Mouse (Mus musculus): ENCODE results near the gene Dnal4. TPM values are rescaled to one million over a fixed set of nuclear protein-coding genes. Genes with fewer than 3 reads are reported as not detected.

Dnal4 gene
- polyA plus RNA-seq, 1 experiment = 0.69 TPM

DNA sequence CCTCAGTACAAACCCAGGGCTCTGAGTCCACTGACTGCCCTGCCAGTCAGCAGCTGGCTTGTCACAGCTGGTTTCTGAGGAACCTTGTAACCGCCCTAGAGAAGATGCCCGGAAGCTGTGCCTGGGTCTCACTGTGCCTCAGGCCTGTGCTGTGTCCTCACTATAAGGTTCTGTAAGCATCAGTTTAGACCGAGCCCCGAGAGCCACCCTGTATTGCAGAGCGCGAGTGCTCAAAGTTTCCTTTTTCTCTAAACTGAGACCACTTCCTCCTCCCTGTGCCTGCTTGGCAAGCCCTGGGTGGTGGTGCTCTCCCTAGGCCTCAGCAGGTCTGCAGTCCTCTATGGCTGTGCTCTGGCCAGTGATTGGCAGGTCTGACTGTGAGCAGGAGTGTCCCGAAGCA is 28.5 kb downstream of the Dnal4 start:
- peaks cover 3% of the 10 kb centered on the region for H3K4me1 ChIP-seq (ENCODE audit: control insufficient read depth)
- no peak overlapping the region for H3K4me3 ChIP-seq (replicated peaks)
- no peaks in the 10 kb centered on the region for H3K9me3 ChIP-seq (ENCODE audit: control insufficient read depth, low read length)
- TF ChIP-seq GATA1 (IDR thresholded peaks at IDR 0.05; ENCODE audit: low read length) (no peak), TAL1 (IDR thresholded peaks at IDR 0.05; ENCODE audit: low read length) (no peak)
- H3K27me3 ChIP-seq (ENCODE audit: control insufficient read depth) = peaks cover 8% of the 10 kb centered on the region
- no peaks in the 10 kb centered on the region for H3K36me3 ChIP-seq (ENCODE audit: control insufficient read depth)

DNA sequence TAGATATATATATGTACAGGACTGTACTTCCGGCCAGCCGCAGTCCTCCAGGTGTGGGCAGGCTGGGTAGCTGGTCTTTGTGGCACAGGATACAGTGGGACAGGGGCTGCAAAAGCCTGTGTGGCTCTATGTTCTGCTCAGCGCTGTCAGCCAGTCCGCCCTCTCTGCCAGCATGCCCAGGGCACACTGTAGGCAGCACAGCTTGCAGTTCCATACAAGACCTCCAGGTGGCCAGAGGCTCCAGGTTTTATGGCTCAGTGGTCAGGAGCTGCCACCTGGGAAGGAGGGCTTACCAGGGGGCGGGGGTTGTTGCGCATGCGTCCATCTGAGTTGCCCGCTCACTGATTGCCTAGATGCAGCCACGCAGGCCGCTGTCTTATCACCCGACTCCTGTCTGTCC is 29.7 kb downstream of the Dnal4 start:
- Histone ChIP-seq H3K27me3 (ENCODE audit: control insufficient read depth) (peaks cover 8% of the 10 kb centered on the region), H3K4me1 (ENCODE audit: control insufficient read depth) (peaks cover 6% of the 10 kb centered on the region), H3K4me3 (replicated peaks) (no peak overlapping the region), H3K9me3 (ENCODE audit: control insufficient read depth, low read length) (no peaks in the 10 kb centered on the region), H3K36me3 (ENCODE audit: control insufficient read depth) (no peaks in the 10 kb centered on the region)
- TF ChIP-seq GATA1 (IDR thresholded peaks at IDR 0.05; ENCODE audit: low read length) (no peak), TAL1 (IDR thresholded peaks at IDR 0.05; ENCODE audit: low read length) (no peak)

DNA sequence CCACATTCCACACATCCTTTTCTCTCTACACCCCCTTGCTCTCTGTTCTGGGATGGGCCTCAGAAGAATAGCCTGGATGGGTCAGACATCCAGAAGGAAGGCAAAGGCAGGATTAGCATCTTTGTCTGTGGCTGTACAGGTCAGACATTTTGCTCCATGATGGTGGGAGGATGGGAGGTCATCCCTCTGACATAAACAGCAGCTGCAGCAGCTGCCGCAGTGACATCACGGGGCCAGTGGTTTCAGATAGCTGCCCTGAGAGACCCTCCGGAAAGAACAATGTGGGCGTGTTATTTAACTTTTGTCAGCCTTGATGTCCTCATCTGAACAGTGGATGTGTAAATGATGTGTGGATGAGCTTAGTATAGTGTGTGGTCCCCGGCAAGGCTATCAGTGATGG is 31.8 kb downstream of the Dnal4 start:
- TF ChIP-seq GATA1 (IDR thresholded peaks at IDR 0.05; ENCODE audit: low read length) (no peak), TAL1 (IDR thresholded peaks at IDR 0.05; ENCODE audit: low read length) (no peak)
- Histone ChIP-seq H3K36me3 (ENCODE audit: control insufficient read depth) (no peaks in the 10 kb centered on the region), H3K4me1 (ENCODE audit: control insufficient read depth) (peaks cover 24% of the 10 kb centered on the region), H3K9me3 (ENCODE audit: control insufficient read depth, low read length) (no peaks in the 10 kb centered on the region), H3K4me3 (replicated peaks) (no peak overlapping the region), H3K27me3 (ENCODE audit: control insufficient read depth) (peaks cover 14% of the 10 kb centered on the region)

DNA sequence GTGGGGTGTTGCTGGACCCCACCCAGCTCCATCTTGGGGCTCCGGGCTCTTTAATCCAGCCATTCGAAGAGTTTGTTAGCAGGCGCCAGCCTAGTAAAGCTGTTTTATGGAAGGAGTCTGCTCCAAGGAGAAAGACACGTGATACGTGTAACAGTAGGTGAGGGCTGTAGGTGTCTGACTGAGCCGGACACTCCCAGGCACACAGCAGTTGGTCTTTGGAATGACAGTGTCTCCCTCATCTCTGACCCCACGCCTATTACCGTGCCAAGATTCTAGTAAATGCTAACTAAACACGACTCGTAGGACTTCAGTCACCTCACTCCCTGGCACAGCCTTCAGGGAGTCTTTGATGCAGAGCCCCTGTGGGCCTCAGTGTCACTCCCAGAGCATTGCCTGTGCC is 32.3 kb downstream of the Dnal4 start:
- TF ChIP-seq GATA1 (IDR thresholded peaks at IDR 0.05; ENCODE audit: low read length) = no peak
- no peak for TF ChIP-seq TAL1 (IDR thresholded peaks at IDR 0.05; ENCODE audit: low read length)

DNA sequence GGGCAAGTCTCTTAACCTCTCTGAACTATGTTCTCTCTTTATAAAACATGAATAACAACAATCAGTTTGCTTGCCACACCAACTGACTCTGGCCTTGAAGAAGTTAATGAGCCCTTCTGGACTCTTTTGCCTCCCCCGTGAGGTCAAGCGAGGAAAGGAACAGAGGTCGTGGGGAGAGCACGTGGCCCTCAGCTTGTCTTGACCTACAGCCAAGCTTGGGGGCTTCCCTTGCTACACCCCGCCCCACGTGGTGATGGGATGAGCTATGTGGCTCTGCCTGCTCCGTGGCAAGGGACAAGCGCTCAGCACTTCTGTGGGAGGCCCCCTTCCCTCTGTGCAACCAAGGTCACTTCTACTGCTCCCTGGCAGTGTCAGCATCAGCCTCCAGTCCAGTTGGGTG is 32.9 kb downstream of the Dnal4 start:
- Histone ChIP-seq H3K36me3 (ENCODE audit: control insufficient read depth) (peaks cover under 1% of the 10 kb centered on the region; the same call in 1 of the 2 replicates), H3K4me3 (replicated peaks) (no peak overlapping the region), H3K4me1 (ENCODE audit: control insufficient read depth) (peaks cover 32% of the 10 kb centered on the region), H3K9me3 (ENCODE audit: control insufficient read depth, low read length) (no peaks in the 10 kb centered on the region), H3K27me3 (ENCODE audit: control insufficient read depth) (peaks cover 19% of the 10 kb centered on the region)
- TF ChIP-seq GATA1 (IDR thresholded peaks at IDR 0.05; ENCODE audit: low read length) = no peak
- no peak for TF ChIP-seq TAL1 (IDR thresholded peaks at IDR 0.05; ENCODE audit: low read length)

More for the DNA sequence above, 32.3 kb downstream of the Dnal4 start:
- H3K4me1 ChIP-seq (ENCODE audit: control insufficient read depth) = peaks cover 29% of the 10 kb centered on the region
- H3K27me3 ChIP-seq (ENCODE audit: control insufficient read depth) = peaks cover 19% of the 10 kb centered on the region
- no peak overlapping the region for H3K4me3 ChIP-seq (replicated peaks)
- H3K9me3 ChIP-seq (ENCODE audit: control insufficient read depth, low read length) = no peaks in the 10 kb centered on the region
- H3K36me3 ChIP-seq (ENCODE audit: control insufficient read depth) = no peaks in the 10 kb centered on the region

DNA sequence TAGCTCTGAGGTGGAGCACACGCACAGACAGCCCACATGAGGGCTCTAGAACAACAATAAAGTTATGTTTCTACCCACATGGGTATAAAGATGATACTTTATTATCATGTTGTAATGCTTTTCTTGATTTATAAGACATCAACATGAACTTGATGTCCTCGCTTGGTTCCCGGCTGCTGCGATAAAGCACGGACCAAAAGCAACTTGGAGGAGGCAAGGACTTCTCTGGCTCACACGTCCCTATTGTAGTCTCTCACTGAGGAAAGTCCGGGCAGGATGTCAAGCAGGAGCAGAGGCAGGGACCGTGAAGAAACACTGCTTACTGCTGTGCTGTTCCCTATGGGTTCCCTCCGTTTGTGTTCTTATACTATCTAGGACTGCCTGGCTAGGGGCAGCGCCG is 33.6 kb downstream of the Dnal4 start:
- H3K4me1 ChIP-seq (ENCODE audit: control insufficient read depth) = peaks cover 34% of the 10 kb centered on the region

DNA sequence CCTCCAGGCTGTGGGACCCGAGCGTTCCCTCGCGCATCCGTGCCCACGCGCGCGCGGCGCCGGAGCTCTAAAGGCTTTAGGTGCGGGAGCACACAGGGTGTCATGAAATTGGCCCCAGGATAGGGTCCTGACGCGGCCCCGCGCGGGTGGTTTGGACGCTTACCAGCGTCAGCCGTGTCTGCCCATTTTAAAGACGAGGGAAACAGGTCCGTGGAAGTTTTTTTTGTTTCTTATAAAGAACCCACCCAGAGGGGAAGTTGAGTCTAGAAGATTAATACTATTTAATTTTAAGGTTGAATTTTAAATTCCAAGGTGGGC is 35.0 kb downstream of the Dnal4 start:
- no peak for TF ChIP-seq GATA1 (IDR thresholded peaks at IDR 0.05; ENCODE audit: low read length)
- TF ChIP-seq TAL1 (IDR thresholded peaks at IDR 0.05; ENCODE audit: low read length) = no peak
- H3K4me1 ChIP-seq (ENCODE audit: control insufficient read depth) = peaks cover 34% of the 10 kb centered on the region
- peaks cover 19% of the 10 kb centered on the region for H3K27me3 ChIP-seq (ENCODE audit: control insufficient read depth)
- H3K36me3 ChIP-seq (ENCODE audit: control insufficient read depth) = peaks cover 21% of the 10 kb centered on the region
- H3K9me3 ChIP-seq (ENCODE audit: control insufficient read depth, low read length) = no peaks in the 10 kb centered on the region
- H3K4me3 ChIP-seq (replicated peaks) = peak overlapping the region; percentile 88

More for the DNA sequence above, 33.6 kb downstream of the Dnal4 start:
- no peak for TF ChIP-seq GATA1 (IDR thresholded peaks at IDR 0.05; ENCODE audit: low read length)
- no peak for TF ChIP-seq TAL1 (IDR thresholded peaks at IDR 0.05; ENCODE audit: low read length)
- Histone ChIP-seq H3K27me3 (ENCODE audit: control insufficient read depth) (peaks cover 19% of the 10 kb centered on the region), H3K9me3 (ENCODE audit: control insufficient read depth, low read length) (no peaks in the 10 kb centered on the region), H3K4me3 (replicated peaks) (no peak overlapping the region), H3K36me3 (ENCODE audit: control insufficient read depth) (peaks cover 8% of the 10 kb centered on the region)

DNA sequence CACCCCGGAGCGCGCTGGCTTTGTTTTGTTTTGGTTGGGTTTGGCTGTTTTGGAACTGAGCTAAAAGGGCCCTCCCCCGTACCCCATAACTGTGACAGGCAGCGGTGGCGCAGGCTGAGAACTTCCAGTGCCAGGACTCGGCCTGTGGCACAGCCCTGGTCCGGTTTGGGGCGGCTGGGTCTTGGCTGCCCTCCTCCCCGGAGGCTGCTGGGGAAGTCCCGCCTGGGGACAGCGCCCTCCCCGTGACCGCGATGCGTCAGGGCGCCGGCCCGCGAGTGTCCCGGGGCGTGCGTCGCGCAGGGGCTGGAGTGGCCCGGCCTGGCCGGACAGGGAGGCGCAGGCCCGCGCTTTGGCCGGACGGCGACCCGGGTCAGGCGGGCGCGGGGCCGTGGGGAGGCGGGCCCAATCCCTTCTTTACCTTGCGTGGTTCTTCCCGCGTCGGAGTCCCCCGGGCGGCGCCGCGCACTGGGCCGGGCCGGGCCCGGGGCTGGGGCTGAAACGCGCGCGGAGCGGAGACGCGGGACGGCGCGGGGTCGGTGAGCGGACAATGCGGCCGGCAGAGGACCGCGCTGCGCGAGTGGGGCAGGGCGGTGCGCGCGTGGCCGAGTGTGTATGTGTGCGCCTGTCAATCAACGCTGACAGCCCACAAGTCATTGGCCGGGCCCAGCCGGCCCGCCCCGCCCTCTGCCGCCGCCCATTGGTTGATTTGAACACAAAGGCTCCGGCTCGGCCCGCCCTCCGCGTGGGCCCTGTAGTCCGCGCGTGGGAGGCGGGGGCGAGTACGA is 35.5 kb downstream of the Dnal4 start, which contains the start of gene Sun2:
Sun2 (minus strand) TSS at position 616 of the 785 bp plus-strand sequence.
- Histone ChIP-seq H3K36me3 (ENCODE audit: control insufficient read depth) (peaks cover 27% of the 10 kb centered on the region), H3K9me3 (ENCODE audit: control insufficient read depth, low read length) (no peaks in the 10 kb centered on the region), H3K27me3 (ENCODE audit: control insufficient read depth) (peaks cover 19% of the 10 kb centered on the region), H3K4me3 (replicated peaks) (peak within 1 kb of the TSS; percentile 88), H3K4me1 (ENCODE audit: control insufficient read depth) (peaks cover 34% of the 10 kb centered on the region)
- no peak for TF ChIP-seq GATA1 (IDR thresholded peaks at IDR 0.05; ENCODE audit: low read length)
- no peak for TF ChIP-seq TAL1 (IDR thresholded peaks at IDR 0.05; ENCODE audit: low read length)

DNA sequence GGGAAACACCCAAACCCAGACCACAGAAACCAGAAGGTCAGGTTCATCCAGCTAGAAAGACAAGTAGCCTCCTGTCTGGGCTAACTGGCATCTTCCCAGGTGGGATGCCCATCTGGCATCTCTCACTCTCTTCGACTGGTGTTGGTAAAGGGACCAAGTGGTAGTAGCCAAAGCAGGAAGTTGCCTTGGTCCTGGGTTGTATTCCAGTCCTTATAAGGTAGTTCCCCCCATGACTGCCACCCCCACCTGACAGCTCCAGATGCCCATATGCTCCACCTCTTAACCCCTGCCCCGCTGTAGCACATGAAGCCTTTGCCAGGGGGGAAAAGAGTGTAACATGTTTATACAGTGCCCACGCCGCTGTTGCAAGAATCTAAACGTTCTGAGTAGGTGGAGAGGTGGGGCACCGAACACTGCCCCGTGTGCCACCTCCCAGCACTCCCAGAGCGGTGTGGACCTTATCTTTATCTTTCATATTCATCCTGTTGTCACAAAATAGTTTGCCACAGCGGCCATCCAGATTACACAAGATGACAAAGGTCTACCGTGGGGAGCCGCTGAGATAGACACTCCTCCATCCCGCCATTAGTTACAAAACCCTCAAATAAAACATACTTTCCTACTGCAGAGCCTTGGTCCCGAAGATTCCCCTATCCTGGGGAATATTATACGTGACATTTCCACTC is 36.3 kb downstream of the Dnal4 start:
- peak overlapping the region; percentile 88 for H3K4me3 ChIP-seq (replicated peaks)
- no peaks in the 10 kb centered on the region for H3K9me3 ChIP-seq (ENCODE audit: control insufficient read depth, low read length)
- no peak for TF ChIP-seq GATA1 (IDR thresholded peaks at IDR 0.05; ENCODE audit: low read length)
- no peak for TF ChIP-seq TAL1 (IDR thresholded peaks at IDR 0.05; ENCODE audit: low read length)
- H3K36me3 ChIP-seq (ENCODE audit: control insufficient read depth) = peaks cover 35% of the 10 kb centered on the region
- H3K4me1 ChIP-seq (ENCODE audit: control insufficient read depth) = peaks cover 34% of the 10 kb centered on the region
- H3K27me3 ChIP-seq (ENCODE audit: control insufficient read depth) = peaks cover 19% of the 10 kb centered on the region
